Mouse (Mus musculus) thymus, adult 2 months (tissue): ENCODE data around the gene Pde1c.

Experiments
- CTCF ChIP-seq: fragments of 200-500 bp; IDR thresholded peaks from 2 replicates; pipeline ENCODE4 v1.5.1; 2012; ENCODE audit warnings: mild to moderate bottlenecking, control low read depth, low read length, moderate library complexity, borderline replicate concordance; ENCODE audit not compliant: control insufficient read depth, poor library complexity, insufficient read depth; ENCODE audit errors: extremely low read depth
- POLR2A ChIP-seq: fragments of 200-500 bp; IDR thresholded peaks from 2 replicates; pipeline ENCODE4 v1.6.1; 2012; ENCODE audit warnings: mild to moderate bottlenecking, low read length, control low read depth, moderate library complexity; ENCODE audit not compliant: control insufficient read depth, poor library complexity, insufficient read depth; ENCODE audit errors: extremely low read depth

DNA sequence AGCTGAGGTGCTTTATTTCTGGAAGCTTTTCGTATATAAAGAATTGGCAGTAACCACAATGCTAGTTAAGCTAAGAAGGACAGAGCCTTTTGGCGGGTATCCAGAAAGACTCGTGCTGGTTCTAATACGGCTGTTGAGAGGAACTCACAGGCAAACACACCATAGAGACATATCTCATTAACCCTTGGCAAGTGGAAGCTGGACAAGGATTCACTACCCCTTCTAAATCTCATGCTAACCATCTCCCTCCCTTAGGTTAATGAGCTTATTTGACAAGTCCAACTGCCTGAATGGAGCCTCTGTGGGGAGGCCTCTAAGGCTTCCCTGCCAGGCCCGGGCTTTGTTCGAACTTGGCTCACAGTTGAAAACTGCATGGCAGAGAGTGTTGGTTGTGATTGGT is 541.6 kb downstream of the Pde1c start:
- TF ChIP-seq POLR2A (no peak), CTCF (no peak)
